Mouse (Mus musculus) v-Abl transformed pro-B cells (cell line): ENCODE data around the gene Trip10.

Experiments used
- in situ Hi-C, 2 experiments: fragments of 400-800 bp; cut with MboI; formaldehyde crosslinking; loops; one replicate each; pipeline ENCODE4 v1.15.1; 2025; ENCODE audit not compliant: unreplicated experiment in 2 of 2

The Trip10 gene

GRCm38 (mm10) chr17:57285077-57285476 is 35.8 kb downstream of the Trip10 start:
- in situ Hi-C loops, result loop anchor here in 1 of 2 experiments (25.0 kb wide), 1 partner anchor 698 kb away; the partner anchor contains the start of genes Safb and Safb2

DNA sequence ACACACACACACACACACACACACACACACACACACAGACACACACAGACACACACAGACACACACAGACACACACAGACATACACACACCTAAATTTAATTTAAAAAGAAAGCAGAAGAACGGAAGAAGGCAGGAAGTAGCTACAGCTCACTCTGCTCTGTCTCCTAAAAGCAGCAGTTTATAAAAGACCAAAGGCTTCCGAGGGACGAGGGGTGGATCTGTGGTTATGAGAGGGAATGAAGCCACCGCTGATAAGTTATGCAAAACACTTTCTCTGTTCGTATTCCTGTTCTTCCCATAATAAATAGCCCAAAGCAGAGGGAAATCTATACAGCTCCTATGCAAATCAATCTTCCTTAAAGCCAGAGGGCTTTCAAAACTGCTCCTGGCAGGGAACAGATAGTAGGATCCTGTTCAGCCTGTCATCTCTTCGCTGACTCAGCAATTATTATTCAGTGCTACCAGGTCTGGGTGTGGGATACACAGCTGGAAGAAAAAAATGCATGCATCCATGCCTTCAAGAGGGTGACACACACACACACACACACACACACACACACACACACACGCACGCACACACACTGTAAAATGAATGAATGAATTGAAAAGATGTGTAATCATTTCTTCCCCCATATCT is 37.6 kb downstream of the Trip10 start:
- in situ Hi-C loops, result loop anchor here in 1 of 2 experiments (25.0 kb wide), 1 partner anchor 700 kb away; the partner anchor contains the start of genes Safb and Safb2

GRCm38 (mm10) chr17:57289252-57289651 is 40.0 kb downstream of the Trip10 start:
- in situ Hi-C loops, result loop anchor here in 1 of 2 experiments (25.0 kb wide), 1 partner anchor 702 kb away; the partner anchor contains the start of genes Safb and Safb2

- in situ Hi-C loops, result loop anchor here (5.0 to 25.0 kb wide), 2 partner anchors 42 to 703 kb away; partner anchors contain the start of genes Safb (in 1 of the 2) and Safb2 (in 1 of the 2)
Measured at GRCm38 (mm10) chr17:57290001-57290670, 40.9 kb downstream of the Trip10 start.

GRCm38 (mm10) chr17:57290671-57291055 is 41.4 kb downstream of the Trip10 start:
- in situ Hi-C loops, result loop anchor here (5.0 to 25.0 kb wide), 2 partner anchors 42 to 703 kb away; partner anchors contain the start of genes Safb (in 1 of the 2) and Safb2 (in 1 of the 2)

DNA sequence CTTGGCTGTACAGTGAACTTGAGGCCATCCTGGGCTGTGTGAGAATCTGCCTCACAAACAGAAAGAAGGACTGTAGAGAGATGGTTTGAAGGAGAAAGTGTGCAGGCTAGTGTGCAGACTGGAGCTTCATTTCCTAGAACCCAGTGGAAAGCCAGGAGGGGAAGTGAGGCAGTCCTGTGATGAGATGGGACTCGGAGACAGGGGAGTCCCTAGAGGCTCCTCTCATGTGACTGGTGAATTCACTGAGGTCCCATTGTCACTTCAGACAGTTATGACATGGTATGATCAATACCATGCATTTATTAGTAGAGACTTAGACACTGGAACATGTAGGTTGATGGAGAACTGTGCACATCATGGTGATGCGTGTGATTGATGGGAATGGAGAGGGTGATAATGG is 43.0 kb downstream of the Trip10 start:
- in situ Hi-C loops, result loop anchor here (5.0 to 25.0 kb wide), 2 partner anchors 40 to 705 kb away; partner anchors contain the start of genes Safb (in 1 of the 2) and Safb2 (in 1 of the 2)

GRCm38 (mm10) chr17:57292968-57293367 is 43.7 kb downstream of the Trip10 start:
- in situ Hi-C loops, result loop anchor here (5.0 to 25.0 kb wide), 2 partner anchors 39 to 706 kb away; partner anchors contain the start of genes Safb (in 1 of the 2) and Safb2 (in 1 of the 2)

GRCm38 (mm10) chr17:57295935-57296334 is 46.7 kb downstream of the Trip10 start:
- in situ Hi-C loops, result loop anchor here in 1 of 2 experiments (5.0 to 25.0 kb wide), 2 partner anchors 36 to 709 kb away; partner anchors contain the start of genes Safb and Safb2

- in situ Hi-C loops, result loop anchor here in 1 of 2 experiments (5.0 to 25.0 kb wide), 2 partner anchors 35 to 710 kb away; partner anchors contain the start of genes Safb and Safb2
Measured at GRCm38 (mm10) chr17:57297040-57297439, 47.8 kb downstream of the Trip10 start.

- in situ Hi-C loops, result no loop called here
Measured at GRCm38 (mm10) chr17:57305593-57305992, 56.3 kb downstream of the Trip10 start.

GRCm38 (mm10) chr17:57307074-57307473 is 57.8 kb downstream of the Trip10 start:
- in situ Hi-C loops, result no loop called here

DNA sequence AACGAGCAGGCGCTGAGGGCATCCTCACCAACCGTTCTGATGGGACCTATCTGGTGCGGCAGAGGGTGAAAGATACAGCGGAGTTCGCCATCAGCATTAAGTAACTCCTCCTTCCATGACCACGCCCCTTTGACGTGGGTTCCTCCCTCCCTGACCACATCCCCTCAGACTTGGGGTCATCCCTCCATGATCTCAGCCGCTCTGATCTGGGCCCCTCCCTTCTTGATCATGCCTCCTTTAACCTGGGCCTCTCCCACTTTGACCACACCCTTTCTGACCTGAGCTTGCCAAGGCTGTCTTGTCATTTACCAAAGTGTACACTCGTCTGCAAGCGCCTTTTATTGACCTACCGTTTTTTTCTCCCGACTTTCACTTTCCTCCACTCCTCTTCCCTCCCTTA is 62.5 kb downstream of the Trip10 start:
- in situ Hi-C loops, result no loop called here
